Mouse (Mus musculus) embryo, embryonic 11.5 days (tissue): Measurements from ENCODE around the gene Pld3.
A peak's percentile ranks its signal among the peaks of the same experiment; 100 is the strongest.

Source experiments
- DNase-seq: peaks from one replicate; pipeline ENCODE4 v3.0.0-alpha.2; 2012; ENCODE audit warnings: low read depth, low spot score

Gene Pld3

DNA sequence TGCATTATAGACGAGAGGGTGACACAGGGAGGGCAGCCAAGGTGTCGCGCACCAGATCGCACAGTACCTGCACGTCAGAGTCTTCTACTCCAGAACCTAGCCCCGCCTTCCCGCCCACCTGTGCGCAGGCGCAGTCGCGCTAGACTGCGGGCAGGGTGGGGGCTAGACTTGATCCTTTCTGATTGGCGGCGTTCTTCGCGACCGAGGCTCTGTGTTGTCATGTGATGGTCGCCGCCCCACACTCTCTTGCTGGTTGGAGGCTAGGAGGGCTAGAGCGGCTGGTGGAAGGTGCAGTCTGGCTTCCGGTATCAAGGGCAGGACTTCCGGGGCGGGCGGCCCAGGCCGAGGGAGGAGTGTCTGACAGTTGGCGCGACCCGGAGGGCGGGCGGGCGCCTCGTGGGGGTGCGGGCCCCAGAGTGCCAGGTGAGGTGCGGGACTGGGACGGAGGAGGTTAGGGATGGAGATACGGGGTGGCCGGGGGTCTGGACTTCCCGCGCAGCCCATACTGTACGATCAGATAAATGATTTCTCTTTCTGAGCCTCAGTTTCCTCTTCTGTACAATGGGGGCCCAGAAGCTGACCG lies at the start of gene Pld3, which contains the start of gene 2310022A10Rik:
Pld3 (minus strand) TSS at position 288 of the 583 bp plus-strand sequence.
2310022A10Rik (plus strand) TSS at position 303 of the 583 bp plus-strand sequence.
- peak; percentile 89 for DNase-seq

DNA sequence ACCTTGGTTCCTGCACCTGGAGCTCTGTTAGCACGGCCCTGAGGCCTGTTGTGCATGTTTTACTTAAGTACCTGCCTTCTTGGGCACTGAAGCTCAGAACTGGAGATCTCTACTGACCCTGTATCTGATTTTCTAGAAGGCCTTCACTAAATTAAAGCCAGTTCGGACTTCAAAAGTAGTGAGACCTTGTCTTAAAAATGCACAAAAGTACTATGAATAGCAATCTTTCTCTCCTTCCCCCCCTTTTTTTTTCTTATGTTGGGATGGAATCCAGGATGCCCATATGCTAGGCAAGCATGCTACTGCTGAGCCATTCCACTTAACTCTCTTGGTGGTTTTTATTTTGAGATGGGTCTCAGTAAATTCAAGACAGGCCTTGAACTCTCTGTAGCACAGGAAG lies 49.1 kb upstream of the Pld3 start:
- DNase-seq = no peak

DNA sequence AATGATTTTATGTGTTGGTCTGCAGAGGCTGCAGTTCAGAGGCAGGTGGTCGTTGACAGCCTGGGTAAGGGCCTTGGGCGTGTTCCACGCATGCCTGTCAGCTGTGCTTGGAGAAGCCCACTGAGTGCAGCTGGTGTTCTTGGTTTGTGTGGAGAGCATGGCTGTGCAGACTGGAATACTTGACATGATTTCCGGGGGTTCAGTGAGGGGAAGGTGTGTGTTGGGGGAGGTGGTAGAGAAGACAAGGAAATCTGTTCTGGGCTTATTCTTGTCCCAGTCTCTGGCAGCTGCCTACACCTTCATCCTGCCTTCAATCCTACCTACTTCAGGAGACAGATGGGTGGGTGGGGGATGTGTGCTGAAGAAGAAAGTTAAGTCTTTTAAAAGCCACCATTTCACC lies 48.6 kb upstream of the Pld3 start:
- no peak for DNase-seq

DNA sequence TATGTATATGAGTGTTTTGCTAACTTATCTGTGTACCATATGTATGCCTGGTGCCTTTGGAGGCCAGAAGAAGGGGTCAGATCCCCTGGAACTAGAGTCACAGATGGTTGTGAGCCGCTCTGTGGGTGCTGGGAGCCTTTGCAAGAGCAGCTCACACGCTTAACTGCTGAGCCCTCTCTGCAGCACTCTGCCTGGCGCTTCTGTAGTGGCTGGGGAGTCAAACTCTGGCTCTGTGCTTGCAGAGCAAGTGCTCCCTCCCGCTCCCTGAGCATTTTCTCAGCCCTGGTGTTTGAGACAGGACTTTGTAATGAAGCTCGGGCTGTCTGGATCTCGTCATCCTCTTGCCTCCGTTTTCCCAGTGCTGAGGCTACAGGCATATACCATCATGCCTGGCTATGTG lies 45.0 kb upstream of the Pld3 start:
- DNase-seq = no peak

DNA sequence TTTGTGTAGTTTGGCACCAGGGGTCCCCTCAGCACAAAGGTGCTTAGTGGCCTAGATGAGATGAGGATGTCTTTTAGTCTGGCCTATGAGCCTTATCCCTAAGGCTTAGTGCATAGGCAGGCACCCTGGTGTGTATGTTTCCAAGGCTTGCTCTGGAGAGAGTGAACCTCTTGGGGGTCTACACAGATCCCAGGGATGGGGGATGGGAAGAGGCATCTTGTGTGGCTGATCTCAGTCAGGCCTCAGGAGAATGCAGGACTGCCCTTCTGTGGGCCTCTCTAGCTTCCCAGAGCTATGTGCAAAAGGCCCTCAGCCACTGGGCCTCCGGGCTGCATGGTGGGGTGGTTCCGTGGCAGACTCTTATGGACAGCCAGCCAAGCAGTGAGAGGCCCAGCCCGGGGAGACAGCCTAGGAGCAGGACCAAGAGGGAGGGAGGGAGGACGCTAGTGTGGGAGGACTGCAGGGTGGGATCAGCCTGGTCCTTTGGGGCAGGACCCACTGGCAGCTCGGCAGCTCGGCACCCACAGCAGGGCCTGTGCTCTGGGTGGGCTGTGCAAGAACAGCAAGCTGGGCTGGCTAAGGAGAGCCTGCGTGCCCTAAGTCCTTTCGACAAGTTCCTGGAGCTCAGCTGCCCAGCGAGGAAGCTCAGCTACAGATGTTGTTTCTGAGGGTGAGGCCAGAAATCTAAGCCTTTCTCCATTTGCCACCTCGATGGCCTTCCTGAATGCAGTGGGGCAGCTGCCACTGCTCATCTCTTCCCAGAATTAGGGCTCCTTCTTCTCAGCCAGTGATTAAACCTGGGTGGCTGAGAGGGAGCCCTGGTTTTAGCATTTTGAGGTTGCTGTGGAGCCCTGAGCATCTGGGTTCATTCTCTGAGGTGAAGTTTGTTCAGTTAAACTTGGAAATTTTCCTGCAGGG lies 43.8 kb upstream of the Pld3 start:
- DNase-seq = no peak

DNA sequence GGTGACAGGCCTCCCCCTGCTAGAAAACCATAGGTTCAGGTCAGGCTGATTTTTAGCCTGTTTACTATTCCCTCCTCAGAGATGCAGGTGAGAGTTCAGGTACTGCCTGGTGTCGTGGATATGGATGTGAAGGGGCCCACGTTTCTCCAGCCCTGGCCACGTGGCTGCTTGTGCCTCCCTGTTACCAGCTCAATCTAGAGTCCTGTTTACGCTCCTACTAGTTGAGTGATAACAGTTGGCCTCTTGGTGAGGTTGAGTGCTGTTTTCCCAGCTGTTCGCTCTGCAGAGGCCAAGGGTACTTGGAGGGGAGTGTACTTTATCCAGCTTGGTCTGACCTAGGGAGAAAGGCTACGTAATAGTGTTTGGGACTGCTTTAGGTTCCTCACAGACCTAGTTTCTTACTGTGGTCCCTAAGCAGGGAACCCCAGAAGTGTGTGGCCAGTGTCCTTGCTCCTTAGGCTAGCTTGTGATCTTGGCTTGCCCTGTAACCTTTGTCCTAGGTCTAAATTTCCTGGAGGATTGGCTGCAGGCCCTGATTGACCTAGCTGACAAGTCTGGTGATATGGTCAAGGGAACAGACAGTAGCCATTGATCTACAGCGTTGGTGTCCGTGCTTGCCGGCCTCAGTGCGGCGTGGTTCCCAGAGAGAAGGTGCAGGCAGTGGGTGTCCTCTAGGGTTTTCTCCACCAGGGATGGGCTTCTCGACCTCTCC lies 40.1 kb upstream of the Pld3 start:
- no peak for DNase-seq

DNA sequence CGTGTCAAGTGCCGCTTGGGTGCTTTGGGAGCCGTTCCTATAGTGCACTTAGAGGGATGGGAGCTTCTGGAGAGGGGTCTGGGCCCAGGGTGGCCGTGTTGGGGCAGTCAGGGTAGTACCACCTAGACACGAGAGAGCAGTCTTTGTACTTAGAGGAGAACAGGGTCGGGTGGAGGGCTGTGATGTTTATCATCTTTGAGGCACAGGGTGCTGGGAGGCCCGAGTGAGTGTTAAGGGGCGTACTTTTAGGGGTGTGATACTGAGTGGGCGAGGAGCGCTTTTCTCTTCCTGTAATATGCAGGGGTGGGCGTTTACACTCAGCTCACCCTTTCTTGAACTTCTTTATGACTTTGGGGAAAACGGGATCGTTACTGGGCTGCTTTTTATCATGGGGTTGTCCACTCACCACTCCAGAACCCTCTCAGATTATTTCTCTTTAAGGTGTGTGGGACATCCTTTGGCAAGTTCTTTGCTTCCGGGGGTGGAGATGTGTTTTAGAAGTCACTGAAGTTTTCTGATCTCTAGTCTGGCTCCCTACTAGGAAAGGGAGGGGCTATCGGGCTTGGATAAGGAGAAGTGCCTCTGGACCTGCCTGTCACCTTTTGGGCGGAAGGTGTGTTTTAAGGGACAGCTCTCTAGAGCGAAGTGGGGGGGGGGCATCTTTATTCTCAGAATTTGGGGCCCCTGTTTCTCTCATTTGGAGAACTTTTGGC lies 39.4 kb upstream of the Pld3 start:
- no peak for DNase-seq

DNA sequence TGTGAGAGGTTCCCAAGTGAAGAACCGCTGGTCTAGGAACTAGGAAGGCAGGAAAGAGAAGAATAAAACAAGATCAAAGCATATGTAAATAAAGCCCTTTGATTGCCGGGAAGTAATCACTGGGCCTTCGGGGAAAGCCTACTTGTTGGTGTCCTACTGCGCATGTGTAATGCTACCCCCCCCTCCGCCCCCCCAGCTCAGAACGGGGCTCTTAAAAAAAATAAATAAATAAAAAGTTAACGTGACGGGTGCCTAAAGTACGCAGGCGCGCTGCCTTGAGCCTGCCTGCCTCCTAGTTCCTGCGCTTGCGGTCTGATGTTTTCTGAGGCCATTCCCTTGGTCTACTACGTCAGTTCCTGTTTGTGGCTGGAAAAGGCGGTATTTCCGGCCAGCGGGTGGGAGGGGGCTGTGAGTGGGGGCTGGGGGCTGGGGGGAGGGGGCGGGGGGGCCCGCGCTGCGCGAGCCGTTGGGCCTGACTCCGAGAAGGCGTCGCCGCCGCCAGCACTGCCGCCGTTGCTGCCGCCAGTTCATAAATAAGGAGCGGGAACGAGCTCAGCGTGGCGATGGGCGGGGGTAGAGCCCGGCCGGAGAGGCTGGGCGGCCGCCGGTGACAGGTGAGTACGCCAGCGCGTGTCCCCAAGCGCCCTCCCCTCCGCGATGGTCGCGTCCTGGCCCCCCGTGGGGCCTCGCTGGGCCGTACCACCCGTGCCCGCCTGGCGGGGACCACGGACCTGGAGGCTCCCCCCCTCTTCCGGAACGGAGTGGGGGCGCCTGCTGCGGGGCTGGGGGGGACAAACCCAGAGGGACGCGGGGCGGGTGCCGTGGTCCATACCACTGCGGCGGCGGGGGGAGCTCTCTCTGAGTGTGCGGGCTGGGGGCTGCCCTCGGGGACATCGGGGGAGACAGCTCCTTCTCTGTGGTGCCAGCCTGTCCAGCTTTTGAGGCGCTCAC lies 38.5 kb upstream of the Pld3 start, which contains the start of gene Akt2:
Akt2 (plus strand) TSS at position 287 of the 951 bp plus-strand sequence.
- peak; percentile 93 for DNase-seq

DNA sequence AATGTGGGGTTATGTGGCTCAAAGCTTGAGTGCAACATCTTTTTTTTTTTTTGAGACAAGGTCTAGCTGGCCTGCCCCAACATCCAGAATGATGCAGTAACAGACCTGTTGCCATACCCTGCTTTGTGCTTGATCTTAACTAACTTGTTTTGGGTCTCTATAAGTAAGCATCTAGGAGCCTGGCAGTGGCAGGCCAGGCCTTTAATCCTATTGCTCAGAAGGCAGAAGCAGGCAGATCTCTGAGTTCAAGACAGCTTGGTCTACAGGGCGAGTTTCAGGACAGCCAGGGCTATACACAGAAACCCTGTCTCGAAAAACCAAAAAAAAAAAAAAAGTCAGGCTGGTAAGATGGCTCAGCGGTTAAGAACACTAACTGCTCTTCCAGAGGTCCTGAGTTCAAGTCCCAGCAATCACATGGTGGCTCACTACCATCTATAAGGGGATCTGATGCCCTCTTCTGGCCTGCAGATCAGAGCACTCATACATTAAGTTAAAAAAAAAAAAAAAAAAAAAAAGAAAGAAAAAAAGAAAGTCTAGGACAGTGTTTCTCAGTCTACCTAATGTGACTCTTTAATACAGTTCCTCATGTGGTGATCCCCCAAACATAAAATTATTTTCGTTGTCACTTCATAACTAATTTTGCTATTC lies 37.7 kb upstream of the Pld3 start:
- no peak for DNase-seq

DNA sequence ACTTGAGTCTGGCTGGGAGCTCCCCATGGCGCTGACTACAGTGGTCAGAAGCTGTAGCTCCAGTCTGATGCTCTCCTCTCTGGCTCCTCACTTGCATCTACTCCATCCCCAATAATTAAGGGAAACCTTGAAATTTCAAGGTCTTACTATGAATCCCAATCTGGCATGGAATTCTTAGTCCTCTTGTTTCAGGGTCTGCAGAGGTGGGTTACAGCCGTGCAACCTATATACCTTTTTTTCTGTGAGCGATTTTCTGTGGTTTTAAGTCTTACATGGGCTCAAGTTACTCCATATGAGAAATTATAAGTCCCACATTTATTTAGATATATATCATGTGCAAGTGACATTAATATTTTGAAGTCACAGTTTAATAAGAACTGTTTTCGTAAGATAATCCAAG lies 37.1 kb upstream of the Pld3 start:
- DNase-seq = no peak

DNA sequence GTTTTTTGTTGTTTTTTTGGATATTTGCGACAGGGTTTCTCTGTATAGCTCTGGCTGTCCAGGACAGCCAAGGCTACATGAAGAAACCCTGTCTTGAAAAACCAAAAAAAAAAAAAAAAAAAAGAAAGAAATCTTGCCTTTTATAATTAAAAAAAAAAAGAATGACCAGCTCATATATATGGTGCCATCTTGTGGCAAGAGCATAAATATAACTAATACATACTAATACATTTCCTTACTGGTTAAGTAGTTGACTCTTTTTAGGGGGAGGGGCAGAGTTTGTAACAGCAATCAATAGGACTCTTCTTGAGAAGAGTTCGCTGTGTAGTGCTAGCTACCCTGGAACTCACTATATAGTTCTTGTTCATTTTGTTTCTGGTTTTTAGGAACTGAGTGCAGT lies 34.7 kb upstream of the Pld3 start:
- DNase-seq = no peak

DNA sequence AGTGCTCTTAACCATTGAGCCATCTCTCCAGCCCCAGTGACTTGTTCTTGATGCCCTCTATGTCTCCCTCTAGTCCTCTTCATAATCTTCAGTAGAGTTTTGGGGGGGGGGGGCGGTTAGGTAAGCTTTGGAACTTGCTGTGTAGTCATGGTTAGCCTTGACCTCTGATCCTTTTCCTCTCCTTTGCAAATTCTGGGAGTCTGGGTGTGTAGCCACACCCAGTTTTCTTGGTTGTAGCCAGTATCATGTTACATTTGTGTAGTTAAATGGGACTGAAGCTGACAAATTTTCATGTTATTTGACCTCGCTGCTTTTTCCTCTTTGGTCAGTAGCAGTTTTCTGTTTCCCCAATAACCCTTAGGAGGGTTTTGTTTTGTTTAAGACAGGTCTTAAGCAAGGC lies 33.8 kb upstream of the Pld3 start:
- no peak for DNase-seq

DNA sequence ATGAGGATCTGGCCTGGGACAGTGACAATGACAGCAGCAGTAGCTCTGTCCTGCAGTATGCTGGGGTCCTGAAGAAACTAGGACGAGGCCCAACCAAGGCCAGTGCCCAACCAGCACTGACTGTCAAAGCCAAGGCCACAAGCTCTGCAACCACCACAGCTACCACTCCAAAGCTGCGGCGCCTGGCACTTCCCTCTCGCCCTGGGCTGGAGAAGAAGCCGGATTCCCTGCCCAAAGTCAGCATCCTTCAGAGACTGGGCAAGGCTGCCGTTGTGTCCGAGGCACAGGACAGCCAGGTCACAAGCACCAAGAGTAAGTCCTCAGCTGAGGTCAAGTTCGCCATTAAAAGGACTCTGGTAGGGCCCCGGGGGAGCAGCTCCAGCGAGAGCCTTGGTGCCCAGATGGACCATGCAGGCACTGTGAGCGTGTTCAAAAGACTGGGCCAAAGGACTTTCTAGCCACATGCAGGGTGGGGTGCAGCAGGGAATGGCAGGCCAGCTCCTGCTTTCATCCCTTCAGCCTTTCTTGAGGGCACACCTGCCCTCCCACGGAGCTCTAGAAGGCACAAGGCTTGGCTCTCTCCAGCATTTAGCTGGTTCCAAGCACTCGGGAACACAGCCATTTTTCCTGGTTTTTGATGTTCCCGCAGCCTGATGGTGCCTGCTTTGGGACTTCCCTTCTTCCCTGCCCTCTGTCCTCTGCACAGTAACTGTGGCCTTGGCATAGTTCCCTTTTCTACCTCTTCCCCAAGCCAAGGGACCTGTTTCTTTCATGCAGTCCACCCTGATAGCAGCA lies 27.6 kb upstream of the Pld3 start:
- DNase-seq = no peak

DNA sequence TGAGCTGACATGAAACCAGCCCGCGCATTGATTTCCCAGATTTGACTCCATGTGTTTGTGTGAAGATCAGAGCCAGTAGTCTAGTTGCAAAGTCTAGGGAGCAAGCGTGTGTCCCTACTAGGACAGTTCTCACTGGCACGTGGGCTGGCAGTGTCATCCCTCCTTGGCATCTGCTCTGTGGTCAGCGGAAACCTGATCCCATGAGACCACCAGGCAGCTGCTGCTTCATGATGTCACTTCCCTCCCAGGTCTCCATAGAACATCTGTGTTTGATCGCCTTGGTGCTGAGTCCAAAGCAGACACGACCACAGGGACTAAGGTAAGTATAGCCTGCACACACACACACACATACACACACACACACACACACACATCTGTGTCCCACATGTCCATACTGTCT lies 25.4 kb upstream of the Pld3 start:
- no peak for DNase-seq

DNA sequence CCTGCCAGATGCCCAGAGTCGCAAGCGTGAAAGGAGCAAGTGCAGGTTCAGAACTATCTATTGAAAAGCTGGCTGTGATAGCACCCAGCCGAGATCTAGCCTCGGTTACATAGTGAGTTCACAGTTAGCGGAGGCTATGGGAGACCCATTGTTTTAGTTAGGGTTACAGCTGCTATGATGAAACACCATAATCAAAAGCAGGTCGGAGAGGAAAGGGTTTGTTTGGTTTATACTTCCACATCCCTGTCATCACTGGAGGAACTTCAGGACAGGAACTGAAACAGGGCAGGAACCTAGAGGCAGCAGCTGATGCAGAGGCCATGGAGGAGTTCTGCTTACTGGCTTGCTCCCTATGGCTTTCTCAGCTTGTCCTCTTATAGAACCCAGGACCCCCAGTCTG lies 24.6 kb upstream of the Pld3 start:
- no peak for DNase-seq

DNA sequence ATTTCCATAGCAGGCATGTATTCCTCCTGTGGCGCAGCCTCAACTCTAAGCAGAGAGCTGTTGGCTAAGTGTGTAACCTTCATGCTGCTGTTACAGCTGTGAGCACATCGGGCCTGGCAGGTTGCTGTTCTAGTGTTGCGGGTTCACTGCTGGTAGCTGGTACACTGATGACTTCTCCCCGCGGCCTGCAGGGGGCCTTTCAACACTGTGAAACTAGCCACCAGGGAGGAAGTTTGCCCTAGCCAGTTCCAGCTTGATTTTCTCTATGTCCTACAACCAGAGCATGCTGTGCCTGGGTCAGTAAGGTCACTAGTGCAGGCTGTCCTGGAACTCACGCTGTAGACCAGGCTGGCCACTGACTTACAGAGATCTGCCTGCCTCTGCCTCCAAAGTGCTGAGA lies 23.9 kb upstream of the Pld3 start:
- no peak for DNase-seq

DNA sequence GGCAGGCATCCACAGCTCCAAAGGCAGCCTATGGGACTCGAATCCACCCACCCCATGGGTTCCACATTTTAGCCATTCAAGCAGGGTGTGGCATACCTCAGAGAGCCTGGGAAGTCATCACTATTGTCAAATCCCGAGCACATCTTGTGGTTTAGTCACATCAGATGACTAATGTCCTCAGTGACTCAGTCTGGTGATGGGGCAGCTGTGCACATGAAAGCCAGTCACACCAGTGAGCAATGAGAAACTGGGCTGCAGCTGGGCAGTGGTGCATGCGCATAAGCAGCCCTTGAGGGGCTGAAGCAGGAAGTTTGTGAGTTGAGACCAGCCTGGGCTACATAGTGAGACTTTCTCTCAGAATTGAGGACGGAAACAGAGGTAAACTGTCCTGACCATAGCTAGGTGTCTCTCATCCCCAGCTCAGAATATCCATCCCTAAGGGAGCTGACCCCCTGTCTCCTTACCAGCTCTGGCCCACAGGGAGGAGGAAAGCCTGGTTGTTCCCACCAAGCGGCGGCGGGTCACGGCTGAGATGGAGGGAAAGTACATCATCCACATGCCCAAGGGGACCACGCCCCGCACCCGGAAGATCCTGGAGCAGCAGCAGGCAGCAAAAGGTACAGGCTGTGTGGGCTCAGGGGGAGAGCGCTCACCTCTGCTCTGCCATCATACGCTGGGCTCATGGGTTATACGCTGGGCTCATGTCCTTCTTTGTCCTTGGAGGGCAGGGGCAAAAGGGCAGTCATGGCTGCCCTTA lies 21.3 kb upstream of the Pld3 start:
- DNase-seq = no peak

DNA sequence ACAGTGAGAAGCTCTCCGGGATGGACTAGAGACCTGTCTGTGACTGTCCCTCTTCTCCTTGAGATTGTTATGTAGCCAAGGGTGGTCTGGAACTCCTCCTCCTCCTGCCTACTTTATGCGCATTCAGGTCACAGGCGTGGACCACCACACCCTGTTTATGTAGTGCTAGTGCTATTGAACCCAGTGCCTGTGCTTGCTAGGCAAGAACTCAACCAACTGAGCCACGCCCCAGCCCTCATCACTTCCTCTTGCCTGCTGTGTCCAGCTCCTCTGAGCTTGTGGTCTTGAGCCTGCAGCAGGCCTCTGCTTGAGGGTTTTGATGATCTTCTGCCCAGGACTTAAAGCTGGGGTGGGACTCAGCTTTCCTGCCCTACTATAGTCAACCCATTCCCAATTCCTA lies 19.1 kb upstream of the Pld3 start:
- no peak for DNase-seq
